Mouse (Mus musculus) heart, postnatal 14 days (tissue): ENCODE data around the gene Lap3. TPM values are rescaled to one million over a fixed set of nuclear protein-coding genes. Genes with fewer than 3 reads are reported as not detected.

Experiments
- DNase-seq, 2 experiments: peaks; one replicate each; pipeline ENCODE4 v3.0.0; 2021 to 2022
- intact Hi-C: fragments of 180-260 bp; cut with DNase I; formaldehyde crosslinking; loops from one replicate; pipeline ENCODE4 v1.15.1; 2025
- long read RNA-seq, 2 experiments: library from polyadenylated mRNA; stranded (forward); transcript quantifications; one replicate each; pipeline ENCODE4 v2.0.0; 2021
- total RNA-seq, 2 experiments: library from RNA; stranded (reverse); gene quantifications; 2 replicates each; pipeline ENCODE4 v1.2.3; 2021

The Lap3 gene
- 10 to 100 TPM; 68.9 to 75.3 TPM for total RNA-seq
- long read RNA-seq, experiment 1, transcript Lap3-201 (13 exons, 2,267 nt) = major isoform, 107 of 115 reads
- long read RNA-seq, experiment 1, partial matches to known transcripts = 6 of 115 reads
- long read RNA-seq, experiment 1, other reads (novel, unspliced or antisense) = 2 of 115 reads
- long read RNA-seq, experiment 2, transcript Lap3-201 (13 exons, 2,267 nt) = major isoform, 90 of 94 reads
- long read RNA-seq, experiment 2, partial matches to known transcripts = 2 of 94 reads
- long read RNA-seq, experiment 2, other reads (novel, unspliced or antisense) = 2 of 94 reads

- intact Hi-C loops = loop anchor here (2.0 kb wide), 2 partner anchors 23 to 43 kb away; partner anchors contain the start of gene Qdpr
- peak; percentile 100 for DNase-seq
These were observed at the start of gene Lap3 for GRCm38 (mm10) chr5:45493191-45494092. Gene Lap3 (plus strand): TSS chr5:45493374.

- no peak for DNase-seq
- intact Hi-C loops = no loop called here
These were observed 48.9 kb upstream of the Lap3 start for GRCm38 (mm10) chr5:45444130-45444832.

GRCm38 (mm10) chr5:45448676-45449075 is 44.5 kb upstream of the Lap3 start:
- intact Hi-C loops = loop anchor here (2.0 kb wide), 1 partner anchor 72 kb away; the partner anchor contains the start of gene Med28
- no peak for DNase-seq

- DNase-seq = no peak
- intact Hi-C loops = loop anchor here (2.0 kb wide), 1 partner anchor 72 kb away; the partner anchor contains the start of gene Med28
These were observed 44.0 kb upstream of the Lap3 start for GRCm38 (mm10) chr5:45449206-45449605.

GRCm38 (mm10) chr5:45449831-45450716 is 43.1 kb upstream of the Lap3 start, which contains the start of gene Qdpr:
Gene Qdpr (minus strand): TSS chr5:45450236.
- intact Hi-C loops = loop anchor here (2.0 kb wide), 2 partner anchors 43 to 71 kb away; partner anchors contain the start of genes Lap3 and Med28

GRCm38 (mm10) chr5:45453451-45453850 is 39.7 kb upstream of the Lap3 start, which contains the start of gene Clrn2:
Gene Clrn2 (plus strand): TSS chr5:45453751.
- intact Hi-C loops = no loop called here
- no peak for DNase-seq

More at GRCm38 (mm10) chr5:45449831-45450716, 43.1 kb upstream of the Lap3 start, which contains the start of gene Qdpr:
- DNase-seq = peak; percentile 95

- intact Hi-C loops = no loop called here
- no peak for DNase-seq
These were observed 38.7 kb upstream of the Lap3 start for GRCm38 (mm10) chr5:45454456-45454855.

- no peak for DNase-seq
These were observed 20.2 kb upstream of the Lap3 start for GRCm38 (mm10) chr5:45472880-45473450.

GRCm38 (mm10) chr5:45473521-45473920 is 19.7 kb upstream of the Lap3 start:
- intact Hi-C loops = loop anchor here (5.0 kb wide), 1 partner anchor 874 kb away; no protein-coding TSS in a partner anchor
- DNase-seq = no peak

More at GRCm38 (mm10) chr5:45472880-45473450, 20.2 kb upstream of the Lap3 start:
- intact Hi-C loops = loop anchor here (5.0 kb wide), 1 partner anchor 874 kb away; no protein-coding TSS in a partner anchor

- peak; percentile 17 to 58 for DNase-seq
These were observed 19.0 kb upstream of the Lap3 start for GRCm38 (mm10) chr5:45474215-45474614.

GRCm38 (mm10) chr5:45474758-45475157 is 18.4 kb upstream of the Lap3 start:
- intact Hi-C loops = loop anchor here (2.0 to 5.0 kb wide), 2 partner anchors 194 to 873 kb away; partner anchors contain the start of gene Ncapg

More at GRCm38 (mm10) chr5:45474215-45474614, 19.0 kb upstream of the Lap3 start:
- intact Hi-C loops = loop anchor here (2.0 to 5.0 kb wide), 2 partner anchors 195 to 873 kb away; partner anchors contain the start of gene Ncapg

GRCm38 (mm10) chr5:45475771-45476170 is 17.4 kb upstream of the Lap3 start:
- intact Hi-C loops = loop anchor here (2.0 kb wide), 1 partner anchor 193 kb away; the partner anchor contains the start of gene Ncapg

More at GRCm38 (mm10) chr5:45474758-45475157, 18.4 kb upstream of the Lap3 start:
- DNase-seq = no peak

GRCm38 (mm10) chr5:45476288-45476687 is 16.9 kb upstream of the Lap3 start:
- DNase-seq = no peak
- intact Hi-C loops = no loop called here

More at GRCm38 (mm10) chr5:45475771-45476170, 17.4 kb upstream of the Lap3 start:
- no peak for DNase-seq

GRCm38 (mm10) chr5:45477601-45478000 is 15.6 kb upstream of the Lap3 start:
- no peak for DNase-seq
- intact Hi-C loops = no loop called here

GRCm38 (mm10) chr5:45480066-45480465 is 13.1 kb upstream of the Lap3 start:
- intact Hi-C loops = no loop called here
- DNase-seq = no peak

- intact Hi-C loops = no loop called here
- no peak for DNase-seq
These were observed 12.0 kb upstream of the Lap3 start for GRCm38 (mm10) chr5:45481125-45481524.

GRCm38 (mm10) chr5:45482607-45483006 is 10.6 kb upstream of the Lap3 start:
- DNase-seq = no peak
- intact Hi-C loops = no loop called here

GRCm38 (mm10) chr5:45483654-45484053 is 9.5 kb upstream of the Lap3 start:
- intact Hi-C loops = no loop called here
- DNase-seq = no peak
